Mouse (Mus musculus) liver, embryonic 16.5 days (tissue): ENCODE results near the gene Trim24. TPM values are rescaled to one million over a fixed set of nuclear protein-coding genes. Genes with fewer than 3 reads are reported as not detected.
"Not testable (repeated sequence)": the region's sequence is repeated elsewhere in the genome, so short reads cannot be mapped to it uniquely, and the experiment has no call there.

Experiments used
- ATAC-seq: fragments of 200-750 bp; cut with Nextera tagmentation; 2 replicates; pipeline ENCODE4 v1.8.0; 2017; ENCODE audit warnings: low read depth, mild to moderate bottlenecking, moderate number of reproducible peaks, moderate library complexity
- H3K27ac ChIP-seq: fragments of 300-500 bp; sonication (generic); 2 replicates; pipeline ENCODE4 v1.5.1; 2014; ENCODE audit warnings: mild to moderate bottlenecking, low read length
- H3K27me3 ChIP-seq: fragments of 300-500 bp; sonication (generic); 2 replicates; pipeline ENCODE4 v1.6.1; 2014; ENCODE audit warnings: low read depth, low read length, mixed read lengths; ENCODE audit not compliant: control insufficient read depth, insufficient read depth
- H3K36me3 ChIP-seq: fragments of 300-500 bp; sonication (generic); 2 replicates; pipeline ENCODE4 v1.6.1; 2014; ENCODE audit warnings: mild to moderate bottlenecking; ENCODE audit not compliant: control insufficient read depth, insufficient read depth
- H3K4me1 ChIP-seq: fragments of 300-500 bp; sonication (generic); 2 replicates; pipeline ENCODE4 v1.6.1; 2014; ENCODE audit warnings: low read depth, low read length, mixed read lengths; ENCODE audit not compliant: control insufficient read depth
- H3K4me2 ChIP-seq: fragments of 300-500 bp; sonication (generic); 2 replicates; pipeline ENCODE4 v1.6.1; 2014; ENCODE audit warnings: low read depth, low read length, mixed read lengths
- H3K4me3 ChIP-seq: fragments of 300-500 bp; sonication (generic); 2 replicates; pipeline ENCODE4 v1.5.1; 2014; ENCODE audit warnings: low read depth, mild to moderate bottlenecking, low read length
- H3K9ac ChIP-seq: fragments of 300-500 bp; sonication (generic); 2 replicates; pipeline ENCODE4 v1.6.1; 2014; ENCODE audit warnings: low read depth, low read length
- H3K9me3 ChIP-seq: fragments of 300-500 bp; sonication (generic); replicated peaks from 2 replicates; pipeline ENCODE4 v1.6.1; 2016; ENCODE audit warnings: low read length; ENCODE audit not compliant: control insufficient read depth
- WGBS: fragments of 180-500 bp; shearing (Covaris S2); extraction: QIAGEN DNeasy Blood & Tissue Kit; methylation state at CpG from one replicate; pipeline ENCODE4 v1.1.7; 2014; ENCODE audit not compliant: insufficient replicate concordance; 5-methylcytosine and 5-hydroxymethylcytosine counted together
- polyA plus RNA-seq: library from polyadenylated mRNA; unstranded; fragments of >200 nt; fragmentation: Nextera tagmentation; extraction: Ambion mirVana; gene quantifications from 2 replicates; pipeline ENCODE4 v1.2.1, GENCODE M21; 2015

Trim24 gene
- polyA plus RNA-seq, 1 experiment from 2014 or later = 3.0 TPM

- not testable (repeated sequence) for H3K27me3 ChIP-seq, H3K4me3 ChIP-seq, H3K4me1 ChIP-seq, ATAC-seq, H3K36me3 ChIP-seq, H3K9ac ChIP-seq, H3K9me3 ChIP-seq, H3K27ac ChIP-seq, H3K4me2 ChIP-seq
- 62% methylated on average over 2 of the region's 2 CpGs for WGBS
Observed at GRCm38 (mm10) chr6:37836951-37837565, 33.6 kb upstream of the Trim24 start.

- Histone ChIP-seq H3K27ac (no peak overlapping the region), H3K27me3 (no peaks in the 10 kb centered on the region), H3K36me3 (no peaks in the 10 kb centered on the region), H3K9me3 (no peaks in the 10 kb centered on the region), H3K9ac (no peak overlapping the region), H3K4me1 (no peaks in the 10 kb centered on the region), H3K4me3 (no peak overlapping the region), H3K4me2 (no peak overlapping the region)
- no peak for ATAC-seq
- 51% methylated on average over 5 of the region's 5 CpGs for WGBS
Observed at GRCm38 (mm10) chr6:37842779-37843605, 27.6 kb upstream of the Trim24 start.

DNA sequence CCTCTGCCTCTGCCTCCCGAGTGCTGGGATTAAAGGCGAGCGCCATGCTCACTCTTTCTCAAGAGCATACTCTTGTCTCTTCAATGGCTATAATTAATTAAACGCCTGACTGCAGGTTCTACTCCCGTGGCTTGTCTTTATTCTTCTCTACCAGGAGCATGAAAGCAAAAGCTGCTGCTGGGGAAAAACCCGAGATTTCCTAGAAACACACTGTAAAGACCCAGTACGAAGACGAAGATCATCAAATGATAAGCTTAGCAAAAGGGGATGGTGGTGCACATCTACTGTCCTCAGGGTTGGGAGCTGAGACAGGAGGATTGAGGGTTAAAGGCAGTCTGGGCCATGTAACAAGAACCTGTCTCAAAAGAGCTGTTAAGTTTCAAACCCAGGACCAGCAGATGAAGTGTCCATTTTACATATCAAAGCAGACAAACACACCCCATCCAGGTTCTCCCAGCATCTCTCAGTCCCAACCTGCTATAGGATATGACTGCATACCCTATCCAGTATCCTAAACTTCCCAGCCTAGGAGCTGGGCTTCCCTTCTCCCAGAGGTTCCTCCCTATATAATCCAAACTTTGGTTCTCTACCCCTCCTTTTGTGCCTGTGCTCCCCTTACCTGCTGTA lies 26.9 kb upstream of the Trim24 start:
- Histone ChIP-seq H3K27ac (no peak overlapping the region), H3K27me3 (no peaks in the 10 kb centered on the region), H3K36me3 (no peaks in the 10 kb centered on the region), H3K9ac (no peak overlapping the region), H3K4me3 (no peak overlapping the region), H3K4me1 (no peaks in the 10 kb centered on the region), H3K9me3 (no peaks in the 10 kb centered on the region), H3K4me2 (no peak overlapping the region)
- 65% methylated on average over 8 of the region's 8 CpGs for WGBS
- no peak for ATAC-seq

DNA sequence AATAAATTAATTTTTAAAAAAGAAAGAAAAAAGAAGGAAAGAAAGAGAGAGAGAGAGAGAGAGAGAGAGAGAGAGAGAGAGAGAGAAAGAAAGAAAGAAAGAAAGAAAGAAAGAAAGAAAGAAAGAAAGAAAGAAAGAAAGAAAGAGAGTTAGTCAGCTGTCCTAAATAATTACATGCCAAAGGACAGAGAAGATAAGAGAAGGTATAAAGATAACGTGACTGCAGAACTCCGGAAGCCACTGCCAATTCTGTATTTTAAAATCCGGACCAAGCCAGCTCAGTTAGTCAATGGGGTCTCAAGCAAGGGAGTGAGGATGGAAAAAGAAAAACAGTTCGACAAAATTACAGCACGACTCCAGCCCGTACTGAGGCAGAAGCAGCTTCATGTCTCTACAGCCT lies 25.7 kb upstream of the Trim24 start:
- not testable (repeated sequence) for H3K27ac ChIP-seq, H3K27me3 ChIP-seq, H3K9me3 ChIP-seq, H3K9ac ChIP-seq, ATAC-seq, H3K36me3 ChIP-seq, H3K4me1 ChIP-seq, H3K4me3 ChIP-seq, H3K4me2 ChIP-seq
- 50% methylated on average over 6 of the region's 6 CpGs for WGBS

- H3K27ac ChIP-seq, H3K4me1 ChIP-seq, H3K9ac ChIP-seq, H3K36me3 ChIP-seq, H3K4me2 ChIP-seq, H3K4me3 ChIP-seq, H3K27me3 ChIP-seq, ATAC-seq, H3K9me3 ChIP-seq: not testable (repeated sequence)
- WGBS = 73% methylated on average over 4 of the region's 4 CpGs
Observed at GRCm38 (mm10) chr6:37847531-37847930, 23.1 kb upstream of the Trim24 start.

DNA sequence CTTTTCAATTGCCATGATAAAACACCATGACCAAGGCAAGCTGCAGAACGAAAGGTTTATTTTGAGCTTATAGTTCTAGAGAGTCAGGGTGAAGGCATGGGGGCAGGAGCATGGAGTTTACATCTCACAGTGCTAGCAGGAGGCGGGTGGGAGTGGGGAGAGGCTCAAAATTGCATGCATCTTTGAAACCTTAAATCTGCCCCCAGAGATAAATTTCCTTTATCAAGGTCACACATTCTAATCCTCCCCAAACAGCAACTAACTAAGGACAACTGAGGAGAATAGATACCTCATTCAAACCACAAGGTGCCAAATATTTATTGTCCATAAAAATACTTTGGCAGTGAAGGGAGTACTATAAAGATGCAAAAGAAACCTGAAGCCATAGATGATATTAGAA lies 19.3 kb upstream of the Trim24 start:
- Histone ChIP-seq H3K9me3 (no peaks in the 10 kb centered on the region), H3K9ac (no peak overlapping the region), H3K27ac (no peak overlapping the region), H3K27me3 (no peaks in the 10 kb centered on the region), H3K36me3 (no peaks in the 10 kb centered on the region), H3K4me3 (no peak overlapping the region), H3K4me1 (no peaks in the 10 kb centered on the region; the same call in 1 of the 2 replicates), H3K4me2 (no peak overlapping the region)
- 46% methylated on average over 2 of the region's 2 CpGs for WGBS
- ATAC-seq = peak; percentile 73

- Histone ChIP-seq H3K27me3 (no peaks in the 10 kb centered on the region), H3K9me3 (no peaks in the 10 kb centered on the region), H3K36me3 (no peaks in the 10 kb centered on the region), H3K4me2 (no peak overlapping the region), H3K4me1 (no peaks in the 10 kb centered on the region; the same call in 1 of the 2 replicates), H3K27ac (no peak overlapping the region), H3K9ac (no peak overlapping the region), H3K4me3 (no peak overlapping the region)
- 83% methylated on average over 2 of the region's 2 CpGs for WGBS
- no peak for ATAC-seq
Observed at GRCm38 (mm10) chr6:37853289-37853688, 17.3 kb upstream of the Trim24 start.

DNA sequence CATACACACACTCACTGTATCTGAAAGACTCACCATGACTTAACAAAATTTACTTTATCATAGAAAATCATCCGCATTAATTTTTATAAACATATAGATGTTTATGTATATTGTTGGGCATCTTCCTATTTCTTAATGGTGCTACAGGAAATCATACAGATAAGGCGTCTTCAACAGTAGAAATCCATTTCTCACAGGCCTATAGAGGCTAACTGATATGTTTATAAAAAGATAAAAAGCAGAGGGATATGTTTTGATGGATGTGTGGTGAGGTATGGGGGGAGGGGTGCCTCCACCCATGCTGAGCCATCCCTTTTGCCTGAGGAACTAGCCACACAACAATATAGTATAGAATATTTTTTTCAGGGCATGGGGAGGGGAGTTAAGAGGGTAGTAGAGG lies 15.2 kb upstream of the Trim24 start:
- Histone ChIP-seq H3K9me3 (no peaks in the 10 kb centered on the region), H3K4me1 (no peaks in the 10 kb centered on the region; the same call in 1 of the 2 replicates), H3K4me3 (no peak overlapping the region), H3K4me2 (no peak overlapping the region), H3K36me3 (no peaks in the 10 kb centered on the region), H3K27ac (no peak overlapping the region), H3K9ac (no peak overlapping the region), H3K27me3 (no peaks in the 10 kb centered on the region)
- 35% methylated on average over 2 of the region's 2 CpGs for WGBS
- peak; percentile 73 for ATAC-seq

- 71% methylated on average over 9 of the region's 9 CpGs for WGBS
- H3K4me2 ChIP-seq, H3K4me1 ChIP-seq, H3K9ac ChIP-seq, H3K4me3 ChIP-seq, H3K36me3 ChIP-seq, H3K27ac ChIP-seq, H3K9me3 ChIP-seq, ATAC-seq, H3K27me3 ChIP-seq: not testable (repeated sequence)
Observed at GRCm38 (mm10) chr6:37856300-37856699, 14.3 kb upstream of the Trim24 start.
